Mouse (Mus musculus): ENCODE data around the gene Gsk3b. TPM values are rescaled to one million over a fixed set of nuclear protein-coding genes. Genes with fewer than 3 reads are reported as not detected.
"Not testable (repeated sequence)": the region's sequence is repeated elsewhere in the genome, so short reads cannot be mapped to it uniquely, and the experiment has no call there.

Gene Gsk3b
- total and polyA plus RNA-seq, 2 experiments = 4.8 to 11.8 TPM

DNA sequence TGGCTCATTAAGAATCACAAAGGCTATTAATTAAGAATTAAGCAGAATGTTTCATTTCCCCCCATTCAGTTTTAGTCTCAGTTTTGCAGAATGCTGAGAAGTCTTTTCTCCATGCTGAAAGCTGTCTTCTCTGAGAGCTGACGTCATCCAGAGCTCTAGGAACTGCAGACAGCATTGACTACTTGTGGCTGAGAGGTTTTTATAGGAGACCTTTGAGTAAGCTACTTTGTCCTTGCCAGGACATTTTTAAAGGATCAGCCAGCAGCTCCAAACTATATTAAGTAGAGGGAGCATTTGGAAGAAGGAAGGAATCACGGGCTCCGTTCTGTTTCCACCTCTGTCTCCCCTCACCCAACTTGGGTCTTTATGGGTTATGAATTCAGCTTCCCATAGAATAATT, 17.7 kb downstream of the Gsk3b start:
- WGBS = 80% methylated on average over 3 of the region's 3 CpGs
- no peak for TF ChIP-seq POLR2A (IDR thresholded peaks at IDR 0.05; ENCODE audit: extremely low read depth, insufficient read depth, low read length)
- H3K36me3 ChIP-seq (ENCODE audit: control insufficient read depth, insufficient read depth, low read length) = peaks cover 2% of the 10 kb centered on the region

DNA sequence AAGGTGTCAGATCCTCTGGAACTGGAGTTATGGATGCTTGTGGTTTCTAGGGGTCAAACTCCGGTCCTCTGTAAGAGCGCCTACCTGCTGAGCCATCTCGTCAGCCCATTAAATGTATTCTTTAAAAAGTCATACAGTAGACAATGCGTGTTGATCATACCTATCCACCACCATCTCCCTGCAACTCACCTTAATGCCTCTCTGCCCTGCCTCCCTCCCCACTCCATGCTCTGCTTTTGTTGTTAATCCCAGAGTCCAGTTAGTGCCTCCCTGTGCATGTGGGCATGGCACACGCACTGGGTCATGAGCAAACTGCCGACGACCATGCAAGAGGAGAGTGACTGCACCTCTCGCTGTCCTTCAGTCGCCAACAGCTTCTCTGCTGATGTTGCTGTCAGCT, 21.2 kb downstream of the Gsk3b start:
- Histone ChIP-seq H3K27ac (replicated peaks; ENCODE audit: insufficient read depth, low read depth, low read length) (no peak overlapping the region), H3K36me3 (ENCODE audit: control insufficient read depth, insufficient read depth, low read length) (no peaks in the 10 kb centered on the region; the same call in 1 of the 2 replicates), H3K79me2 (ENCODE audit: control insufficient read depth, insufficient read depth, low read length) (peaks cover 53% of the 10 kb centered on the region), H3K4me3 (ENCODE audit: insufficient read depth, low read depth, low read length) (no peak overlapping the region), H3K27me3 (ENCODE audit: control insufficient read depth, insufficient read depth, low read length) (no peaks in the 10 kb centered on the region), H3K4me1 (ENCODE audit: control insufficient read depth, insufficient read depth, low read length) (peaks cover 17% of the 10 kb centered on the region), H3K9ac (ENCODE audit: low read depth, low read length) (no peak overlapping the region)
- peak; percentile 32 for DNase-seq (ENCODE audit: extremely low read depth, low read depth, low spot score)
- no peak for TF ChIP-seq POLR2A (IDR thresholded peaks at IDR 0.05; ENCODE audit: extremely low read depth, insufficient read depth, low read length)
- no peak for TF ChIP-seq CTCF (IDR thresholded peaks at IDR 0.05; ENCODE audit: low read depth, low read length)
- 78% methylated on average over 9 of the region's 9 CpGs for WGBS

More for the DNA sequence above, 17.7 kb downstream of the Gsk3b start:
- Histone ChIP-seq H3K27ac (replicated peaks; ENCODE audit: insufficient read depth, low read depth, low read length) (no peak overlapping the region), H3K9ac (ENCODE audit: low read depth, low read length) (no peak overlapping the region), H3K27me3 (ENCODE audit: control insufficient read depth, insufficient read depth, low read length) (no peaks in the 10 kb centered on the region), H3K4me1 (ENCODE audit: control insufficient read depth, insufficient read depth, low read length) (peaks cover 20% of the 10 kb centered on the region; the same call in 1 of the 2 replicates), H3K79me2 (ENCODE audit: control insufficient read depth, insufficient read depth, low read length) (peaks cover 49% of the 10 kb centered on the region), H3K4me3 (ENCODE audit: insufficient read depth, low read depth, low read length) (no peak overlapping the region)
- no peak for DNase-seq (ENCODE audit: extremely low read depth, low read depth, low spot score)

DNA sequence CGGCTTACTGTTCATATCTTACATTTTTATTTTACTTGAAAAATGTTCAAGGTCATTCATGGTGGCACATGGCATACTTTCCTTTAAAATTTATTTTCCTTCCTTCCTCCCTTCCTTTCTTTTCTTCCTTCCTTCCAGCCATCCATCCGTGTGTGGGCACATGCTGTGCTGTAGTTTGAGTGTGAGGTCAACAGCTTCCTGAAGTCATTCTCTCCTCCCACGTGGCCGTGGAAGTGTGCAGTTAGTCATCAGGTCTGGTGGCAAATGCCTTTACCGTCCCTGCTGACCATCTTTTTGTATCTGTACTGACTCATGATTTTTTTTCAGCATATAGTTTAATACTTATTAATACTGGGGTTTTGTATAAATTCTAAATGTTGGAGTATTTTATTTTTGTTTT, 21.8 kb downstream of the Gsk3b start:
- peaks cover 49% of the 10 kb centered on the region for H3K79me2 ChIP-seq (ENCODE audit: control insufficient read depth, insufficient read depth, low read length)
- WGBS = 52% methylated on average over 5 of the region's 5 CpGs
- H3K9ac ChIP-seq (ENCODE audit: low read depth, low read length) = no peak overlapping the region
- H3K4me1 ChIP-seq (ENCODE audit: control insufficient read depth, insufficient read depth, low read length) = peaks cover 14% of the 10 kb centered on the region
- H3K4me3 ChIP-seq (ENCODE audit: insufficient read depth, low read depth, low read length) = no peak overlapping the region
- no peaks in the 10 kb centered on the region; the same call in 1 of the 2 replicates for H3K36me3 ChIP-seq (ENCODE audit: control insufficient read depth, insufficient read depth, low read length)
- no peak for DNase-seq (ENCODE audit: extremely low read depth, low read depth, low spot score)
- H3K27me3 ChIP-seq (ENCODE audit: control insufficient read depth, insufficient read depth, low read length) = no peaks in the 10 kb centered on the region
- H3K27ac ChIP-seq (replicated peaks; ENCODE audit: insufficient read depth, low read depth, low read length) = no peak overlapping the region
- TF ChIP-seq CTCF (IDR thresholded peaks at IDR 0.05; ENCODE audit: low read depth, low read length) = no peak

DNA sequence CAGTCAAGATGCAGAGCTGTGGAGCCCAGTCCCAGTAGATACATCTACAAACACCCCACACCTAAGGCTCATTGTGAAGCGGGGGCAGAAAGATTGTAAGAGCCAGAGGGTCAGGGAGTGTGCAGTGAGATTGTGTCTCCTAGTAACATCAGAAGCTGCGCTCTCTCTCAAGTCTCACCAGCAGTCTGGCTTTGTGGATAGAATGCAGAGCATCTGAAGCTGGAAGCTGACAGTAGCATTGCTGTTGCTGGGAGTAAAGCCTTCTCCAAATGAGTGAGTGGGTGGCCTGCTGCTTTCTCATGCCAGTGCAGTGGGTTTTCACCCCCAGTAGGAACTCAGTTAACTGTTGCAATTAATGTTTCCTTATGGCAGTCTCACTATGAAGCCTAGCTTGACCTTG, 25.3 kb downstream of the Gsk3b start:
- TF ChIP-seq POLR2A (IDR thresholded peaks at IDR 0.05; ENCODE audit: extremely low read depth, insufficient read depth, low read length) = no peak
- no peak for TF ChIP-seq CTCF (IDR thresholded peaks at IDR 0.05; ENCODE audit: low read depth, low read length)
- no peak overlapping the region for H3K9ac ChIP-seq (ENCODE audit: low read depth, low read length)
- WGBS = 94% methylated on average over 2 of the region's 2 CpGs
- no peak overlapping the region for H3K27ac ChIP-seq (replicated peaks; ENCODE audit: insufficient read depth, low read depth, low read length)
- no peaks in the 10 kb centered on the region; the same call in 1 of the 2 replicates for H3K36me3 ChIP-seq (ENCODE audit: control insufficient read depth, insufficient read depth, low read length)
- DNase-seq (ENCODE audit: extremely low read depth, low read depth, low spot score) = no peak
- H3K4me3 ChIP-seq (ENCODE audit: insufficient read depth, low read depth, low read length) = no peak overlapping the region
- no peaks in the 10 kb centered on the region for H3K27me3 ChIP-seq (ENCODE audit: control insufficient read depth, insufficient read depth, low read length)
- peaks cover 42% of the 10 kb centered on the region for H3K79me2 ChIP-seq (ENCODE audit: control insufficient read depth, insufficient read depth, low read length)
- peaks cover 13% of the 10 kb centered on the region for H3K4me1 ChIP-seq (ENCODE audit: control insufficient read depth, insufficient read depth, low read length)

DNA sequence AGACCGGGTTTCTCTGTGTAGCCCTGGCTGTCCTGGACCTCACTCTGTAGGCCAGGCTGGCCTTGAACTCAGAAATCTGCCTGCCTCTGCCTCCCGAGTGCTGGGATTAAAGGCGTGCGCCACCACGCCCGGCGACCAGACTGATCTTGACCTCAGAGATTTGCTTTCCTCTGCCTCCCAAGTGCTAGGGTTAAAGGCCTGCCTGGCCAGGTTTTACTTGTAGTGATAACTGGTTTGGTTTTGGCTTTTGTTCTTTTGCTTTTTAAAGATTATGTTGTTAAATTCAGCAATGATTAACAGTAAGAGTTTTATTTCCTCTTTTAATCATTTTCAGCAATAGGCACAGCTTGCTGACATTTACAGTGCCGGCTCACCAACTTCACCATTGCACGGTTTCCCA, 29.1 kb downstream of the Gsk3b start:
- H3K79me2 ChIP-seq (ENCODE audit: control insufficient read depth, insufficient read depth, low read length) = peaks cover 48% of the 10 kb centered on the region
- not testable (repeated sequence) for H3K27ac ChIP-seq (replicated peaks; ENCODE audit: insufficient read depth, low read depth, low read length); H3K9ac ChIP-seq (ENCODE audit: low read depth, low read length); H3K36me3 ChIP-seq (ENCODE audit: control insufficient read depth, insufficient read depth, low read length); H3K4me3 ChIP-seq (ENCODE audit: insufficient read depth, low read depth, low read length); H3K27me3 ChIP-seq (ENCODE audit: control insufficient read depth, insufficient read depth, low read length)
- H3K4me1 ChIP-seq (ENCODE audit: control insufficient read depth, insufficient read depth, low read length) = peaks cover 17% of the 10 kb centered on the region
- DNase-seq (ENCODE audit: extremely low read depth, low read depth, low spot score) = peak; percentile 55
- WGBS = 72% methylated on average over 9 of the region's 9 CpGs

DNA sequence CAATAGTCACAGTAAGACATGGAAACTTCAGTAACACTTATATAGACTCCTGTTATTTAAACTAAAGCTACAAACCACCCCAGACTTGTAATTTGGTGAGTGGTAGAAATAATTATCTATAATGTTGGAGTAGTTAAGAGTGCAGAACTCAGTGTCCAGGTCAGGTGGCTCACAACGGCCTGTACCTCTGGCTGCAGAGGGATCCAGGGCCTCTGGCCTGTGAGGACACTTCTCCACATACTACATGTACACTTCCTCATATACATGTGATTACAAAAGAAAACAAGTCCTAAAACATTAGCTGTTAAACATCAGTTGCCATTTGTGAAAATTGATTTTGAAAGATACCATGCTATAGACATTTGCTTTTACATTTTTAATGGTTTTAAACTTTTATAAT, 29.9 kb downstream of the Gsk3b start:
- H3K27me3 ChIP-seq (ENCODE audit: control insufficient read depth, insufficient read depth, low read length) = no peaks in the 10 kb centered on the region
- 83% methylated on average over 1 of the region's 1 CpGs for WGBS
- peaks cover 48% of the 10 kb centered on the region for H3K79me2 ChIP-seq (ENCODE audit: control insufficient read depth, insufficient read depth, low read length)
- no peak for DNase-seq (ENCODE audit: extremely low read depth, low read depth, low spot score)
- TF ChIP-seq CTCF (IDR thresholded peaks at IDR 0.05; ENCODE audit: low read depth, low read length) (no peak), POLR2A (IDR thresholded peaks at IDR 0.05; ENCODE audit: extremely low read depth, insufficient read depth, low read length) (no peak)
- no peak overlapping the region for H3K4me3 ChIP-seq (ENCODE audit: insufficient read depth, low read depth, low read length)
- no peak overlapping the region for H3K27ac ChIP-seq (replicated peaks; ENCODE audit: insufficient read depth, low read depth, low read length)
- no peak overlapping the region for H3K9ac ChIP-seq (ENCODE audit: low read depth, low read length)
- no peaks in the 10 kb centered on the region; the same call in 1 of the 2 replicates for H3K36me3 ChIP-seq (ENCODE audit: control insufficient read depth, insufficient read depth, low read length)
- peaks cover 15% of the 10 kb centered on the region for H3K4me1 ChIP-seq (ENCODE audit: control insufficient read depth, insufficient read depth, low read length)

All from liver, adult 2 months (tissue).